Mouse (Mus musculus) cerebellum, adult 2 months (tissue): Measurements from ENCODE around the gene Clec2g.

Experiments used
- CTCF ChIP-seq: fragments of 200-500 bp; IDR thresholded peaks from 2 replicates; pipeline ENCODE4 v1.5.1; 2011; ENCODE audit warnings: low read depth, mild to moderate bottlenecking, control low read depth, low read length, moderate library complexity, borderline replicate concordance; ENCODE audit not compliant: insufficient read depth
- POLR2A ChIP-seq: fragments of 200-500 bp; IDR thresholded peaks from 2 replicates; pipeline ENCODE4 v1.6.1; 2011; ENCODE audit warnings: low read length, control low read depth, borderline replicate concordance; ENCODE audit not compliant: insufficient read depth

DNA sequence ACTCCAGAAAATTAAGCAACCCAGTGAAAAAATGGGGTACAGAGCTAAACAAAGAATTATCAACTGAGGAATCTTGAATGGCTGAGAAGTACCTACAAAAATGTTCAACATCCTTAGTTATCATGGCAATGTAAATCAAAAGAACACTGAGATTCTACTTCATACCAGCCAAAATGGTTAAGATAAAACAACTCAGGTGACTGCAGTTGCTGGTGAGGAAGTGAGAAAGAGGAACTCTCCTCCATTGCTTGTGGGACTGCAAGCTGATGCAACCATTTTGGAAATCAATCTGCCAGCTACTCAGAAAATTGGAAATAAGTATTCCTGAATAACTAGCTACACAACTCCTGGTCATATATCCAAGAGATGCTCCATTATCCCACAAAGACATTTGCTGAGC, 34.3 kb downstream of the Clec2g start:
- no peak for TF ChIP-seq POLR2A
- no peak for TF ChIP-seq CTCF
